Mouse (Mus musculus): ENCODE measurements around the gene Pbx3. TPM values are rescaled to one million over a fixed set of nuclear protein-coding genes. Genes with fewer than 3 reads are reported as not detected.

Pbx3 gene
- total and polyA plus RNA-seq, 3 experiments: 6.1 to 9.8 (median 9.7) TPM

DNA sequence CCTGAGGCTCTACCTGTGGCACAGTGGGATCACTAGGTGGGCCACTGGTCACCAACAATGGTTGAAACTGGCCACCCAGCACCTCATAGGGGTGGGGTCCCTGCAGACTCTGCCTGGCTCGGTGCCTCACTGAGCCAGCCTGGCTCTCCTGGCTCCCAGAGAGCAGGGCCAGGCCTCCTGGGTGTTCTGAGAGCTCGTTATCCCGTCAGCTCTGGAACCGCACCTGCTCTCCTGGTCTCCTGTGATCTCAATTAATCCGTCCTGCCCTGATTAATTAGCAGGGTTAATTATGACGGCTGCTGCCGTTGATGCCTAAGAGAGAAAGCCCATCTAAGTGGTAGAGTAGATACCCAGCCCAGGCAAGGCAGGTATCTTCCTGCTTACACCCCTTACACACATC, 237.6 kb downstream of the Pbx3 start:
- Histone ChIP-seq H3K4me3 (no peak overlapping the region), H3K9ac (ENCODE audit: low read depth, low read length) (no peak overlapping the region), H3K36me3 (ENCODE audit: control insufficient read depth, insufficient read depth, low read length) (no peaks in the 10 kb centered on the region), H3K4me1 (ENCODE audit: control insufficient read depth, insufficient read depth, low read length) (no peaks in the 10 kb centered on the region), H3K79me2 (replicated peaks; ENCODE audit: control insufficient read depth, insufficient read depth, low read length) (no peaks in the 10 kb centered on the region), H3K27ac (no peak overlapping the region), H3K27me3 (ENCODE audit: control insufficient read depth, insufficient read depth, low read length) (no peaks in the 10 kb centered on the region)
- WGBS: 88% methylated on average over 7 of the region's 7 CpGs
- intact Hi-C loops (cut with DNase I): no loop called here
- TF ChIP-seq EP300 (IDR thresholded peaks at IDR 0.05; ENCODE audit: insufficient read depth, low read depth, low read length): no peak
- TF ChIP-seq POLR2A (IDR thresholded peaks at IDR 0.05; ENCODE audit: insufficient read depth, low read depth, low read length): no peak
- no peak for TF ChIP-seq CTCF (IDR thresholded peaks at IDR 0.05)
- no peak for DNase-seq

DNA sequence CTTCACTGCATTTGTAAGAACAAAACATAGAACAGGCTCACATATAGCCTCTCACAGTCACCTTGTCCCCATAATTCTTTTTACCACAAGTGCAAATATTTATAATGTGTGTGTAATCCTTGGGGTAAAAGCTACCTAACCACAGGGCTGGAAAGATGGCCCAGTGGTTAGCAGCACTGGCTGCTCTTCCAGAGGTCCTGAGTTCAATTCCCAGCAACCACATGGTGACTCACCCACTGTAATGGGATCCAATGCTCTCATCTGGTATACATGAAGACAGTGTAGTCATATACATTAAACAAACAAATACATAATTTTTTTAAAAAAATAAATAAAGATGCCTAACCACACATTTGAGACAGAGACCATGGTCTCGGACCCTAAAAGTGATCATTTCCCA, 240.2 kb downstream of the Pbx3 start:
- no peak overlapping the region for H3K4me3 ChIP-seq
- intact Hi-C loops (cut with DNase I): no loop called here
- 76% methylated on average over 1 of the region's 1 CpGs for WGBS
- no peaks in the 10 kb centered on the region for H3K4me1 ChIP-seq (ENCODE audit: control insufficient read depth, insufficient read depth, low read length)
- no peaks in the 10 kb centered on the region for H3K36me3 ChIP-seq (ENCODE audit: control insufficient read depth, insufficient read depth, low read length)
- no peak overlapping the region for H3K9ac ChIP-seq (ENCODE audit: low read depth, low read length)
- H3K27me3 ChIP-seq (ENCODE audit: control insufficient read depth, insufficient read depth, low read length): no peaks in the 10 kb centered on the region
- TF ChIP-seq POLR2A (IDR thresholded peaks at IDR 0.05; ENCODE audit: insufficient read depth, low read depth, low read length) (no peak), CTCF (IDR thresholded peaks at IDR 0.05) (no peak), EP300 (IDR thresholded peaks at IDR 0.05; ENCODE audit: insufficient read depth, low read depth, low read length) (no peak)
- no peaks in the 10 kb centered on the region for H3K79me2 ChIP-seq (replicated peaks; ENCODE audit: control insufficient read depth, insufficient read depth, low read length)
- H3K27ac ChIP-seq: no peak overlapping the region
- no peak for DNase-seq

DNA sequence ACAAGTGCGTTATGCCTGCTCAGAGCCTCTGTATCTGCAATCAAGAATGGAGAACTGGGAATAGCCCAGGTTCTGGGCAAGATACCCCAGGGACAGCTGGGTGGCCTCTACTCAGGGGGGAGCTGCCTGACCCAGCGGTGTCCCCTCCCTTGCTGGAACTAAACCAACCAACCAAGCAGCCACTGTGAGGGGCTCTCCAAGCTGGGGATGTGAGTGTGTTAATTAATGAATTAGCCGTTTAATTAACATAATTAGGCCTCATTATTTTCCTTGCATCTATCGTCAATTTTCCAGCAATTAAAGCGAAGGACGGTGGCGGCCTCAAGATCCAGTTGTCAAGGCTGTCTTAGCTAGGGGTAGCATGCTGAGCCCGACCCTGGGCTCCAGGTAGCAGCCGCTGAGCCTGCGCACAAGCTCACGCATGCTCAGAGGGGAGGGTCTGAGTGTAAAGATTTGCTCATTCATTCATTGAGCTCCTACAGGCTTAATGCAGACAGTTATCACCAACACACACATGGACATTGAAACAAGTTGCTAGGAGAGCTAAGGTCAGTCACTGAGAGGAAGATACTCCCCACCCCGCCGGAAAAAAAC, 243.2 kb downstream of the Pbx3 start:
- no peak overlapping the region for H3K4me3 ChIP-seq
- H3K9ac ChIP-seq (ENCODE audit: low read depth, low read length): no peak overlapping the region
- no peak overlapping the region for H3K27ac ChIP-seq
- WGBS: 58% methylated on average over 13 of the region's 13 CpGs
- intact Hi-C loops (cut with DNase I): no loop called here
- no peaks in the 10 kb centered on the region for H3K4me1 ChIP-seq (ENCODE audit: control insufficient read depth, insufficient read depth, low read length)
- no peak for DNase-seq
- no peaks in the 10 kb centered on the region for H3K79me2 ChIP-seq (replicated peaks; ENCODE audit: control insufficient read depth, insufficient read depth, low read length)
- H3K36me3 ChIP-seq (ENCODE audit: control insufficient read depth, insufficient read depth, low read length): no peaks in the 10 kb centered on the region
- no peaks in the 10 kb centered on the region for H3K27me3 ChIP-seq (ENCODE audit: control insufficient read depth, insufficient read depth, low read length)
- TF ChIP-seq CTCF (IDR thresholded peaks at IDR 0.05) (no peak), POLR2A (IDR thresholded peaks at IDR 0.05; ENCODE audit: insufficient read depth, low read depth, low read length) (no peak), EP300 (IDR thresholded peaks at IDR 0.05; ENCODE audit: insufficient read depth, low read depth, low read length) (no peak)

DNA sequence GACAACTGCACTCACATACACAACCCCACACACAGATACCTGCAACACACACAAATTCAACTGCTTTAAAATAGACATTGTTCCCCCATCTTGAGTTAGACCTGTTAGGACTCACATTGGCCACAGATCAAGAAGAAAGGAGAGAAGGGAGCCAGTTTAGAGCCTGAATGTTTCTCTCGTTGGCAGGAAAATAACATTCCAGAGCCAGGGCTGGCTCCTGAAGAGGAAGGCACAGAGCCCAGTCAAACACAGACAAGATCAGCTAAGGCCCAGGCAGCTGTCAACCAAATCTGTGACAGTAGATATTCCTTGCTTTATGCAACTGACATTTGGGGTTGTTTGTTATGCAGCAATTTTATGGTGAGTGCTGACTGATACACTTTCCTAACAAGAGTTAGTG, 245.1 kb downstream of the Pbx3 start:
- no peaks in the 10 kb centered on the region for H3K79me2 ChIP-seq (replicated peaks; ENCODE audit: control insufficient read depth, insufficient read depth, low read length)
- DNase-seq: no peak
- H3K9ac ChIP-seq (ENCODE audit: low read depth, low read length): no peak overlapping the region
- H3K27ac ChIP-seq: no peak overlapping the region
- H3K27me3 ChIP-seq (ENCODE audit: control insufficient read depth, insufficient read depth, low read length): no peaks in the 10 kb centered on the region
- H3K4me3 ChIP-seq: no peak overlapping the region
- no peaks in the 10 kb centered on the region for H3K36me3 ChIP-seq (ENCODE audit: control insufficient read depth, insufficient read depth, low read length)
- 38% methylated on average over 1 of the region's 1 CpGs for WGBS
- intact Hi-C loops (cut with DNase I): no loop called here
- no peaks in the 10 kb centered on the region for H3K4me1 ChIP-seq (ENCODE audit: control insufficient read depth, insufficient read depth, low read length)
- TF ChIP-seq POLR2A (IDR thresholded peaks at IDR 0.05; ENCODE audit: insufficient read depth, low read depth, low read length) (no peak), EP300 (IDR thresholded peaks at IDR 0.05; ENCODE audit: insufficient read depth, low read depth, low read length) (no peak), CTCF (IDR thresholded peaks at IDR 0.05) (no peak)

DNA sequence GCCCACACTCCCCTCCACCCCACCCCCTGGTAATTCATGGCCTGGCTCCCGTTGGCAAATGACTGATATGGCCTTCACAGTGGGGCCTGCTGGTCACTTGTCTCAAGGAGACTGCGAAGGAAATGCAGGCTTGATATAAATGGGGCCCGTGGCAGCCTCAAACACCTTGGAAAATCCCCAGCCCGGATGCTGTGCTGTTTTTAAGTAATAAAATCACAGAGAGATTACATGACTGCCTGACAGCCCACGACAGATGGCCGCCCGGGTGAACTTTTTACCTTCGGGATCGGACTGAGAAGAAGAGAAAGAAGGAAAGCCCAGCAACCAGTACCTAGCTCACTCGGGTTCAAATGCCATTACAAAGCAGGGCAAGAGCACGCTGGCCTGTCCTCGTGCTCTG, 249.0 kb downstream of the Pbx3 start:
- Histone ChIP-seq H3K4me3 (no peak overlapping the region), H3K79me2 (replicated peaks; ENCODE audit: control insufficient read depth, insufficient read depth, low read length) (no peaks in the 10 kb centered on the region), H3K36me3 (ENCODE audit: control insufficient read depth, insufficient read depth, low read length) (no peaks in the 10 kb centered on the region), H3K27ac (no peak overlapping the region), H3K4me1 (ENCODE audit: control insufficient read depth, insufficient read depth, low read length) (no peaks in the 10 kb centered on the region), H3K9ac (ENCODE audit: low read depth, low read length) (no peak overlapping the region), H3K27me3 (ENCODE audit: control insufficient read depth, insufficient read depth, low read length) (no peaks in the 10 kb centered on the region)
- TF ChIP-seq POLR2A (IDR thresholded peaks at IDR 0.05; ENCODE audit: insufficient read depth, low read depth, low read length): no peak
- no peak for TF ChIP-seq EP300 (IDR thresholded peaks at IDR 0.05; ENCODE audit: insufficient read depth, low read depth, low read length)
- TF ChIP-seq CTCF (IDR thresholded peaks at IDR 0.05): no peak
- intact Hi-C loops (cut with DNase I): no loop called here
- WGBS: 59% methylated on average over 12 of the region's 12 CpGs
- DNase-seq: no peak

Other genes with a start within 250 kb of the Pbx3 start
- gene Mapkap1, start 33.6 kb upstream of the Pbx3 start, total RNA-seq (2021): 10 to 100 TPM; 63.6 to 70.1 TPM
- 30.6 and 51.5 TPM in 2 replicates for gene Mapkap1, start 33.6 kb upstream of the Pbx3 start, polyA plus RNA-seq (2012; rRNA removed)